Mouse (Mus musculus) heart, adult 11 months (tissue): ENCODE results near the gene Olfr1291-ps1.
A peak's percentile ranks its signal among the peaks of the same experiment; 100 is the strongest.

Experiments
- DNase-seq: peaks from one replicate; pipeline ENCODE4 v3.0.0; 2022

Olfr1291-ps1 gene

GRCm38 (mm10) chr2:111496880-111497279 lies at the start of gene Olfr1291-ps1:
Gene Olfr1291-ps1, plus strand, starts transcription at chr2:111497180.
- DNase-seq: no peak

DNA sequence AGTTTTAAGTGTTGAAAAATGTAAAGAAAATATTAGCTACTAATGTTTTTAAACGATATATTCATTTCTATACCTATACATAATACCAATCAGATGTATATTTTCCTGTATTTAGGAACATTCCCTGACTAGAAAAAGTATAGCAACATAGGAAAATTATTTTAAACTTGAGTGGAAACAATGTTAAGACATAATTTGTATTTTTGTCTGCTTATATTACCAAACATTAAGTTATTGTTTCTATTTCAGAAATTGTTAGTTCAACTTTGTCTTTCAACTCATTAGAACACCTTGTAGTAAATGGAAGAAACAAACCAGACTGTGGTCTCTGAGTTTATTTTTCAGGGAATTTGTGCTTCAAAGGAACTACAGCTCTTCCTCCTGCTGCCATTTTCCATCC lies 48.1 kb upstream of the Olfr1291-ps1 start, which contains the start of gene Olfr1287:
Olfr1287 (plus strand) TSS at position 301 of the 400 bp plus-strand sequence.
- no peak for DNase-seq

DNA sequence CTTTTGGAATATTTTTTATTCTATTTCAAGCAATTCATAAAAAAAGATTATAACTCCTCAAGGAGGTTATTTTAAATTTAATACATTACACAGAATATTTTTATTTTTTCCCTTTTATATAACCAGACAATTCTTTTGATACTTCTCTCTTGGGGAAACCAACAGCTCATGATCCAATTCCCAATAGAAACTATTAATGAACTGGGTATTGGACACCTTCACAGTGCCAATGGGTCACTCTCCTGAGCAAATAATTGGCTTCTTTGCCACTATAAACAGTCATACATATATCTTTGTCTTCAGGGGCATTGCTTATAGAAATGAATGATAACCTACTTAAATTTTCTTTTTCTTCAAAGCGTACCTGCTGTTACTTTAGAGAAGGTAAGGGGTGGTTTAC lies 23.2 kb upstream of the Olfr1291-ps1 start, which contains the start of gene Olfr1288:
Olfr1288 (plus strand) TSS at position 301 of the 400 bp plus-strand sequence.
- no peak for DNase-seq

GRCm38 (mm10) chr2:111480519-111480918 lies 16.5 kb upstream of the Olfr1291-ps1 start, which contains the start of gene Olfr1289:
Gene Olfr1289, plus strand, starts transcription at chr2:111480819.
- DNase-seq: no peak

DNA sequence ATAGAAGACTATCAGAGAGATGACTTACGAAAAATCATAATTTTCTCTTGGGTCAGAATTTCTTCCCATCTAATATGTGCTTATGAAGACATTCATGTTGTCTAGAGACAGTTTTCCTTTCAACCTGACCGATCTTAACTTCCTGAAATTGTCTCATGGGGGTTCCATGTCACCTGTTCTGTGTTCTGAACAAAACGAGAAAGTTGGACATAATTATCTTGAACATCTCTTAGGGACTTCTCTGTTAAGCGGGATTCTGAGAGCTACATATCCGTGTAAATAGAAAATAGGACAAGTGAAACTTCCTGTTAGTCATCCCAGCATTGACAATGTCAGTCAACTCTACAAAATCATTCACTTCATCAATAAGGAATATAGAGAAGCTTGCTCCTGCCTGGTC lies 3.3 kb upstream of the Olfr1291-ps1 start, which contains the start of gene Olfr1290:
Olfr1290 (minus strand) TSS at position 101 of the 400 bp plus-strand sequence.
- DNase-seq: no peak

DNA sequence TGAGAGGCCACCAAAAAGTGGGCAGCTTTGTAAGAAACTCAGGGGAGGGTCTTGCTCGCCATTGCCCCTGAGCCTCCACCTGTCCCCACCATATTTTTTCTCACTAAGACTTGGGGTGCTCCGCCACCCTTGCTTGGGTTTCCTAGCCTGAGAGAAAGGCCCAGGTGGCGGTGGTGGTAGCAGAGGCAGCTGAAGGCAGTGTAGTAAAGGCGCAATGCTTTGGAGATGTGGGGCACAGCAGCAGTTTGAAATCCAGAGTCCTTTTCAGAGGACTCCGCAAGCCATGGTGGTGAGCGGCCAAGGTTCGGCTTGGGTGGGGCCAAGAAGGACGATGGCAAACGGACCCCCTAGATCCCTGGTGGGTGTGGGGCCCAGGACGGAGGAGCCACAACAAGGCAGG lies 20.5 kb downstream of the Olfr1291-ps1 start:
- DNase-seq: peak; percentile 74

- DNase-seq: no peak
These were observed 27.9 kb downstream of the Olfr1291-ps1 start, which contains the start of gene Olfr1293-ps for GRCm38 (mm10) chr2:111524903-111525302. Gene Olfr1293-ps, plus strand, starts transcription at chr2:111525203.

- DNase-seq: no peak
These were observed 43.2 kb downstream of the Olfr1291-ps1 start, which contains the start of gene Olfr1294 for GRCm38 (mm10) chr2:111540191-111540590. Gene Olfr1294, minus strand, starts transcription at chr2:111540291.
